Mouse (Mus musculus) small intestine, adult 2 months (tissue): ENCODE measurements at regions not wholly inside any gene's neighbourhood (a gene's known extent, or its start where the extent isn't known, plus 50 kb on each side); places are given as distances from the start of the nearest gene placed in this dataset.

ENCODE experiments used
- CTCF ChIP-seq: fragments of 200-500 bp; IDR thresholded peaks from 2 replicates; pipeline ENCODE4 v1.5.1; 2012; ENCODE audit warnings: low read depth, mild to moderate bottlenecking, control low read depth, inconsistent platforms, low read length, moderate library complexity, mixed read lengths; ENCODE audit not compliant: insufficient replicate concordance, insufficient read length; ENCODE audit errors: extremely low read depth
- POLR2A ChIP-seq: fragments of 200-500 bp; IDR thresholded peaks from 2 replicates; pipeline ENCODE4 v1.6.1; 2012; ENCODE audit warnings: low read depth, mild to moderate bottlenecking, control low read depth, inconsistent platforms, low read length, moderate library complexity

- no peak for TF ChIP-seq CTCF
- no peak for TF ChIP-seq POLR2A
These were observed 228.8 kb downstream of the Gm4791 start for GRCm38 (mm10) chr9:47227298-47227697.
